Mouse (Mus musculus) kidney, postnatal 36 days (tissue): ENCODE measurements around the gene Col23a1.

Source experiments
- DNase-seq, 2 experiments: peaks; one replicate each; pipeline ENCODE4 v3.0.0; 2021 to 2022; ENCODE audit warnings: mixed read lengths in 2 of 2

Col23a1 gene

GRCm38 (mm10) chr11:51544413-51544812 is 254.7 kb downstream of the Col23a1 start:
- no peak for DNase-seq

GRCm38 (mm10) chr11:51545811-51546210 is 256.1 kb downstream of the Col23a1 start:
- no peak for DNase-seq

- peak; percentile 6 to 32 for DNase-seq
These were observed 261.5 kb downstream of the Col23a1 start for GRCm38 (mm10) chr11:51551253-51551652.

- DNase-seq, result no peak
These were observed 262.4 kb downstream of the Col23a1 start for GRCm38 (mm10) chr11:51552091-51552490.

GRCm38 (mm10) chr11:51554590-51554989 is 264.9 kb downstream of the Col23a1 start:
- no peak for DNase-seq

- DNase-seq, result no peak
These were observed 265.3 kb downstream of the Col23a1 start for GRCm38 (mm10) chr11:51555066-51555465.

GRCm38 (mm10) chr11:51563276-51563675 is 273.6 kb downstream of the Col23a1 start:
- no peak for DNase-seq

GRCm38 (mm10) chr11:51565062-51565461 is 275.3 kb downstream of the Col23a1 start:
- DNase-seq, result peak; percentile 71

- DNase-seq, result no peak
These were observed 276.2 kb downstream of the Col23a1 start for GRCm38 (mm10) chr11:51565951-51566350.

- no peak for DNase-seq
These were observed 279.1 kb downstream of the Col23a1 start for GRCm38 (mm10) chr11:51568801-51569200.

- DNase-seq, result no peak
These were observed 286.7 kb downstream of the Col23a1 start for GRCm38 (mm10) chr11:51576454-51576853.

GRCm38 (mm10) chr11:51577587-51577986 is 287.9 kb downstream of the Col23a1 start:
- no peak for DNase-seq

- no peak for DNase-seq
These were observed 289.3 kb downstream of the Col23a1 start for GRCm38 (mm10) chr11:51579024-51579423.

GRCm38 (mm10) chr11:51582713-51583112 is 293.0 kb downstream of the Col23a1 start:
- peak; percentile 85 to 92 for DNase-seq

- DNase-seq, result peak in 1 of 2 experiments; percentile 19
These were observed 294.3 kb downstream of the Col23a1 start for GRCm38 (mm10) chr11:51584057-51584430.

GRCm38 (mm10) chr11:51584431-51585248 is 294.9 kb downstream of the Col23a1 start, which contains the start of gene Phykpl:
Phykpl (plus strand) TSS chr11:51584757.
- peak; percentile 98 for DNase-seq

- peak; percentile 37 to 39 for DNase-seq
These were observed 296.0 kb downstream of the Col23a1 start for GRCm38 (mm10) chr11:51585608-51586252.

GRCm38 (mm10) chr11:51586411-51586810 is 296.7 kb downstream of the Col23a1 start:
- peak in 1 of 2 experiments; percentile 14 for DNase-seq

- no peak for DNase-seq
These were observed 297.3 kb downstream of the Col23a1 start for GRCm38 (mm10) chr11:51587059-51587458.

GRCm38 (mm10) chr11:51588833-51589232 is 299.1 kb downstream of the Col23a1 start:
- no peak for DNase-seq

- DNase-seq, result no peak
These were observed 300.3 kb downstream of the Col23a1 start for GRCm38 (mm10) chr11:51590002-51590401.

GRCm38 (mm10) chr11:51591168-51591567 is 301.4 kb downstream of the Col23a1 start:
- DNase-seq, result peak; percentile 30 to 38

GRCm38 (mm10) chr11:51591915-51592314 is 302.2 kb downstream of the Col23a1 start:
- DNase-seq, result no peak

- DNase-seq, result no peak
These were observed 303.6 kb downstream of the Col23a1 start for GRCm38 (mm10) chr11:51593368-51593767.
